Mouse (Mus musculus) WW6 (cell line): ENCODE data around the gene Wnt2.

ENCODE experiments used
- DNase-seq: peaks from one replicate; pipeline ENCODE4 v3.0.0-alpha.2; 2013; ENCODE audit warnings: low read depth, low spot score

Gene Wnt2

DNA sequence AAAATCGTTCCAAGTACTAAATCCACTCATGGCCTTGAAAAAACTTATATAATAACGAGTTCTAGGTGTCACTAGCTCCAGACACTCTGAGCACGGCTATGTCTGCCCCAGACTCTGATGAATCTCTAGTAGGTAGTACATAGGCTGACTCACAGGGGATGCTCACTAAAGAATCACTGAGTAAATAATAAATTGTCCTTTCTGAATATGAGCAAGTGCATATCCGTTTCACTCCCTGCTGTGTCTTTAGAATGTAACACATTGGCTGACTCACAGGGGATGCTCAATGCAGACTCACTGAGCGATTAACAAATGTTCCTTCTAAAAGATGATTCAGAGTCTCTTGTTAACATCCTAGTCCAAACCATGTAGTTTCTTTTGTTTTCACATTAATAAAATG lies 52.1 kb downstream of the Wnt2 start:
- DNase-seq, result no peak

DNA sequence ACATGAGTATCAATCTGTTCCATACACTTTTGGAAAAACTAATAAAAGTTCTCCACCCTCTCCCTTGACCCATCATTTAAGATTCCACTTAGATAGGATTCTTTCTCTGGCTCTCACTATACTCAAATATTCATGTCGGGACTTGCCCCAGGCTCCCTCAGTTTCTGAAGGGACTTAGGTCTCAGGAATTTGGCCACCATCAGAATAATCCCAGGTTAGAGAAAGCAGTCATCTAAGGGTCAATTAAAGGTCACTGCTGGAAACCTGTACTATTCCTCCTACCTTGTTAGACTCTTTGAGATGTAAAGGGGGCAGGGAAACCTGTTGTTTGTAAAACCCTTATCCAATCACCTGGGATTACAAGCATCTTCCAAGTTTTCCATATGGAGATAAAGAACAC lies 53.2 kb downstream of the Wnt2 start:
- DNase-seq, result no peak

DNA sequence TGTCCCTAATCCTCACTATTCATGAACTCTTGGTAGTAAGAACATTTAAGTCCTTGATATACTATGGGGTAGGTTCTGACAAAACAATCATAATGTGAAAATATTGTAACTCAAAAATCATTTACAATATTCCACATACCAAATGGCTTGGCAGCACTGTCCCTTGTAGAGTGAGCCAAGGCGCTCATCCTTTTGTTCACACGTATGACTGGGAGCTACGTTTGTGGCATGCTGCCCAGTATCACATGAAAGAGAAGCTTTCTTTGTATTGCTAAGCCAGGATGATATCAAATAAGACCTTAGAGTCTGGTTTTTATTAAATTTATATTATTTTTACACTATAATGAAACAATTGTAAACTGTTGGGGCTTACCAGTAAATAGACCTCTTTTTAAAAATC lies 56.0 kb downstream of the Wnt2 start:
- no peak for DNase-seq

DNA sequence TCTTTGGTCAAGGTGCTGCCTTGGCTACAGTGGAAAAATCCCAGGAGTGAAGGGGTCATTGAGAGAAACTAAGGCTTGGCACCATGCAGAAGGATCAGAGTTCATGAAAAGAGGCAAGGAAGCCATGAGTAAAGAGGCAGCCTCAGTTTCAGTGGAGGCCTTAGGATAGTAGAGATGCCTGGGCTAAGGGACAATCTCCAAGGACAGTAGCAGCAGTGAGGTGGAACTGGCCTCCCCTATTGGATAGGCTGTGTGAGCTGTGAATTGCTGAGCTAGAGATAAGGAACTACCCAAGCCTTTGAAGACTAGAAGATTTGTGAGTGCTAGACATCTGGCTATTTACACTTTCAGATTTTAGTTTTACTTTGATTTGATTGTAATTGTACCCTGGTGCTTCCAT lies 59.0 kb downstream of the Wnt2 start:
- DNase-seq, result no peak

DNA sequence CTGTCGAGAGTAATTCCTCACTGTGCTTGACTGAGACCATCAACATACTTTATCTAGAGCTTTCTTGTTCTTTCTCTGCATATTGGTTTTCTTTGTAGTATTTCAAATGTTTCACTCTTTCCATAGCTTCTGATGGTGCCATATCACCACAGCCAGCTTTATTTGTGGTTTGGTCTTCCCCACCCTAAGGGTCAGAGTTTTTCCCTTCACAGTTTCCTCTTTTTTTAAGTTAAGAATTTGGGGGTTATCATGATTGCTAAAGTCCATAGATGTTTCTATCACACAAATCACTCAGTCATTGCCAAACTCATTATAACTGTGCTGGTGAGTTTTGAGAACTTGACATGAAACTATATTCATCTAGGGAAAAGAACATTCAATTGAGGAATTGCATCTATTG lies 60.6 kb downstream of the Wnt2 start:
- no peak for DNase-seq

DNA sequence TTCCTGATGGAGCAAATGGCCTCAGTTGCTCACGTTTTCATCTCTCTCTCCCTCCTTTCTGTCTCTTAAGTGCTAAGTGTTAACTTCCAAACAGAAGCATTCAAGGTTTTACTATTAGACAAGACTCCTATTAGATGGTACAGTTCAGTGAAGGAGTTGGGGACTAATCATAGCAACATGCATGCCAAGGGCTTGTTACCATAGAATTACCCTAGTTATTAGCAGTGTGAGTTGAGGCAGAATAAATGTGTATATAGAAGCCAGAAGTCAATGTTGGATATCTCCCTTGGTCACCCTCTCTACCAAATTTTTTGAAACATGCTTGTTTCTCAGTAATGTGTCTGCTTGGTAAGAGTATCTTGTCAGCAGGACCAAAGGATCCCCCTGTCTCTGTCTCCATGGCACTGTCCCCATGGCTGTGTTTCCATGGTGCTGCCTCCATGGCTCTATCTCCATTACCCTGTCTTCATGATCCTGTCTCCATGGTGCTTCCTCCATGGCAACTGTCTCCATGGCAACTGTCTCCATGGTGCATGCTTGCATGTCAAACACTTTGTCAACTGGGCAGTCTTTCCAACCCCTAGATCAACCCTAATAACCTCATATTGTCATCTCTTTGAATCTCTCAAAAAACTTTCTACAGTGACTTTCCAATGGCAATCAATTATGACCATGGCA lies 61.8 kb downstream of the Wnt2 start:
- DNase-seq, result no peak

DNA sequence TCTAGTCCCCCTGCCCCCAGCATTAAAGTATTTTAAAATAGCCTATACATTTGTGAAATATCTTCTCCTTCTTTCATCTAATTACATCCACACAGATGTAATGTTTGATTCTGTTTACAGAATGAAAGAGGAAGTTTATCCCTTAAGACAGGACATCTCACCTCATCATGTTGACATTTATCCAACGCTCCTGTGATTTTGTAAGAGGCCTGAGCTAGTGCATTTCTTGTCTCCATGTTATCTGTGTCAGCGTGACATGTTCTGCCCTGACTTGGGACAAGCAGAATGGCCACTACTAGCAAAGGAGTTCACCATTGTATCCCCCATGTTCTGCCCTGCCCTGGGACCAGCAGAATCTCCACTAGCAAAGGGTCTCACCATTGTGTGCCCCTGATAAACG lies 66.9 kb downstream of the Wnt2 start:
- no peak for DNase-seq

DNA sequence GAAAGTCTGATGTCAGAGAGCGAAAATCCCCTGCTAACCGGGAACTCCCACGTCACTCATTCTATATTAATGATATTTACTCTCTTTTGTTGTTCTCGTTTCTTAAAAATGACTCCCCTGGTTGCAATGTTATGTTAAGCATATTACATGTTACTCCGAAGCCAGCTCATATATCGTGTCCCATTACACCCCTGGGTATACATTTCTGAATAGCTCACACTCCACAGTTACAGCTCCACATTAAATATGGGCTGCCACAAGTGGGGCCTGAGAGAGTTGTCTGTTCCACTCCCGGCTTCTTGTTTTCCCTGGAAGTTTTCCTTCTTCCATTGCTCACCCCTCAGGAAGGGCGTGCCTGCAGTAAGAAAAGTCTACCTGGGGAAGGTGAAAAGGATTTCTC lies 78.6 kb downstream of the Wnt2 start:
- no peak for DNase-seq

DNA sequence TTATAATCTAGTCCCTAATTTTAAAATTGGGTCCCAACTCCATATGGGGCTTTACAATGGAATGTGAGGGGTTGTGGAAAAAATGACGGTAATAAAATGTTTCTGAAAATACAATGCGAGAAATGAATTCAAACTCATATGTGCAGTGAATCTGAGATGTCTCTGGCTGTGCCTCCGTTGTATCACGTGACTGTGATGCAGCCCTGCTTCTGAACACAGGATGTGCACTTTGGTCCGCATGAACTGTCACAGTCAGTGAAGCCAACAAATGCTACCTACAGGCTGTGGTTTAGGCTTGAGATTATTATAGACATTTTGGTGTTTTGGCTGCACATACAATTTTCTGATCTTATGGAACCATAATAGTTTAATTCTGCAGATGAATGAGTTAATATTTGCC lies 81.3 kb downstream of the Wnt2 start:
- no peak for DNase-seq

DNA sequence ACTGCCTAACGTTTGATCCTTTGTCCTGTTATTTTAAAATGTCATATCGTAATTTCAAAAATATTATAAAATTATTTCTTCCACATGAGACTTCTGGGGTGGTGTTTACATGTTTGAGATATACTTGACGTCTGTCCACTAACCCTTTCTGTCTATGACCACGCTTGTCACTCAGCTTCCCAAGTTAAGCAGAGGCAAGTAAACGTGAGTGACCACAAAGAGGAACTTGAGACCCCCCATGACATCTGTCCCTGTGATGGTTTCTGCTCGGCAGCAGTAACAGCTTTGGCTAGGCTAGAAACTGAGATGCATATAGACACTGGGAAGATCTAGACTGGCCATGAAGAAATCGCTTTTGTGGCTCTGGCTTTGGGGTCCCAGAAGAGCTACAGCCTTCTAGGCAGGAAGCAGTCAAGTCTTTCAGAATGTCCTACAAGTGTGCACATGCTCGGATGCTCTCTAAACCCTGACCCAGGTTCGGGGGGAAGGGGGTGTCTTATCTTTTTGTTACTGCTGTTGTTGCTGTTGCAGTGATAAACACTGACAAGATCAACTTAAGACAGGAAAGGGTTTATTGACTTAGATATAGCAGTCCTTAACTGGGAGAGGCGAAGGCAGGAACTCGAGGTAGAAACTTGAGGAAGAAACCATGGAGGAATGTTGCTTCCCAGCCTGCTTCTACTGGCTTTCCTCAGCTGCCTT lies 83.1 kb downstream of the Wnt2 start:
- DNase-seq, result no peak

DNA sequence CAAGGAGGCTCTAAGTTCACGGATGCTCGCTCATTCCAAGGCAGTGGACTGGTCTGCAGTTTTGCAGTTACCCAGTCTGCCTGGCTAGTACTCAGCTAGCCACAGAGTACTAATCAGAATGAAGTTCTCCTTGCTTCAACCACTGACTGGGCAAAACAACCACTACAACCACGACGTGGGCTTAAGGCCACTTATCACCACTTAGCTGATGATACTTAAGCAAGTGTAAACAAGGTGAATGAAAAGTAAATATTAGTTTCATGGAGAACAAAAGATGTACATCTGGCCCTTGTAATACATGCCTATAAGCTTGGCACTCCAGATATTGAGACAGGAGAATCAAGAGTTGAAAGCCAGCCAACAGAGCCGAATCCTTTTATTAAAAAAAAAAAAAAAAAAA lies 83.9 kb downstream of the Wnt2 start:
- DNase-seq, result no peak

DNA sequence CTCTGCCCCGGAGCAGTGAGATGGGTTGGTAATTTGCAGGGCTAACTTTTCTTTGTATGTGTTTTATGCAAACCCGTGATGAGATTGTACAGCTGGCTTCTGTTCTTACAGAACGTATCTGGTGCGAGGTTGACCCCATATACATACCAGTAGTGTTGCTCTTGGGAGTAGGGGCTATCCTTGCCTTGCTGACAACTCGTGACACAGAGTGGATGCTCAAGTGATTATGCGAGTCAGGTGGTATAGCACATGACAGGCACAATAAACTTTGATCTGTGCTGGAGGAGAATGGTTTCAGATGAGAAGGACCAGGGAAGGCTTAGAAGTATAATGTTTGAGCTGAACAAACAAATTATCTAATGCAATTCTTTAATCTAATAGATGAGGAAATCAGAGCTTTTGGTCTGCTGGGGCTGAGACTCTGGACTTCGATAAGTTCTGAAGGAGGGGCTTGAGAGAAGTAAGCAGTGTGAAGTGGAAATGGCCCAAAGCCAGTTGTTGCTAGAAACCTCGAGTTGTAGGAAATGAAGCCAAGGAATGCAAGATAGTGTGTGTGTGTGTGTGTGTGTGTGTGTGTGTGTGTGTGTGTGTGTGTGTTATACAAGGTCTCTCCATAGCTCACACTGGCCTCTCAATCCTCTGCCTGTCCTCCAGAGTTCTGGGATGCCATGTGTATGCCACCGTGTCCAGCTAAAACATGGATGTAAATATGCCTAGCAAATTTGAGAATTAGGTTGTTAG lies 86.3 kb downstream of the Wnt2 start:
- no peak for DNase-seq

DNA sequence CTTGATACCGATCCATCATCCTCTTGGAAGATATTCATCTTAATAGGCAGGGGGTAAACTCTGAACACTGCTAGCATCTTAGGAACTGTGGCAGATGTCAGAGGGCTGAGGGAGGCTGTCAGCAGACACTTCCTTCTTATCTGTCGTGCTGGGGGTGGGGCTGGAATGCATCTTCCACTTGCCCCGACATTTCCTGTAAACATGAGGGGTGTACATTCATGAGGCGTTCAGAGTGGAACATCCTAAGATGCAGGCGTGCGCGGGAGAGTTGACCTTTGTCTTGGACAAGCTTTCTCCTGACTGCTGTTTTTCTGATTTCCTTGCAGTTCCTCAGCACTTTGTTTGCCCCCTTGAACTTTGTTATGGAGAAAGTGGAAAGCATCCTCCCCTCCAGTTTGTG lies 88.0 kb downstream of the Wnt2 start:
- DNase-seq, result no peak

DNA sequence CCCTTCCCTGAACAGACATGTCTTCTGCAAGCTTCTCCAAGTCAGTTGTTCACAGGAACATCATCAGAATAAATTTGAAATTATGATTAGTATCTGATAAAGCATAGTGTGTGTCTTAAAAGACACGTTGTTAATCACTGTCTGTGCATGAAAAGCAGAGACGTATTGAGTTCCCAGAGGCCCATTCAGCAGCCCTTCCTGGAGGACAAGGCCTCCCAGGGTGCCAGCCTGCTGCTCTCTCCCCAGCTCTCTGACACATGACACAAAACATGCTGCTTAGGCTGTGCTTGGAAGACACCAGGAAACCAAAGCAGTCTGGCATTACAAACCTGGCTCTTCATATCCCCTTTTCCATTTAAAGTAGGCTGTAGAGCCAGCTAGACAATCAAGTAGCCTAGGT lies 88.5 kb downstream of the Wnt2 start:
- DNase-seq, result no peak
